Mouse (Mus musculus) retina, embryonic 14.5 days (tissue): ENCODE results near the gene Rbfox1.

ENCODE experiments used
- DNase-seq: peaks from one replicate; pipeline ENCODE4 v3.0.0-alpha.2; 2015; ENCODE audit warnings: low spot score

Rbfox1 gene

DNA sequence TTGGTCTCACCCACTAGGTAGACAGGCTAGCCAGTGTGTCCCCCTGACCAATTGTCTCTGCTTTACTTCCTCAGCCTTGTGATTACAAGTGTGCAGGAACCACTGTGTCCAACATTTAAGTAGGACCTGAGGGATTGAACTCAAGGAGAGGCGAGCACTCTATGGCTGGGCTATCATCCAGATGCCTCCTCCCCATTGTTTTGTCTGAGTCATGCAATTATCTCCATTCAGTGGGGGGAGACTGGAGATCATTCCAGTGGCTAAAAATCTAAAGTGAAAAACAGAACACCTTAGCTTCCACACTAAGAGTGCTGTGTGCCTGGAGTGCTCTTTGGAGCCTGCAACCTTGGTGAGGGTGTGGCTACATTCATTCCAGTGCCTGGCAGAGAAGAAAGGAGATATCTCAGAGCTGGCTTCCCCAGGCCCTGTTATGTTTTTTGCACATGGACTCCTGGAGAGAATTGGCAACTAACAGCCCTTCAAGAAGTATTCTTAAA, 594.0 kb downstream of the Rbfox1 start:
- DNase-seq, result no peak

DNA sequence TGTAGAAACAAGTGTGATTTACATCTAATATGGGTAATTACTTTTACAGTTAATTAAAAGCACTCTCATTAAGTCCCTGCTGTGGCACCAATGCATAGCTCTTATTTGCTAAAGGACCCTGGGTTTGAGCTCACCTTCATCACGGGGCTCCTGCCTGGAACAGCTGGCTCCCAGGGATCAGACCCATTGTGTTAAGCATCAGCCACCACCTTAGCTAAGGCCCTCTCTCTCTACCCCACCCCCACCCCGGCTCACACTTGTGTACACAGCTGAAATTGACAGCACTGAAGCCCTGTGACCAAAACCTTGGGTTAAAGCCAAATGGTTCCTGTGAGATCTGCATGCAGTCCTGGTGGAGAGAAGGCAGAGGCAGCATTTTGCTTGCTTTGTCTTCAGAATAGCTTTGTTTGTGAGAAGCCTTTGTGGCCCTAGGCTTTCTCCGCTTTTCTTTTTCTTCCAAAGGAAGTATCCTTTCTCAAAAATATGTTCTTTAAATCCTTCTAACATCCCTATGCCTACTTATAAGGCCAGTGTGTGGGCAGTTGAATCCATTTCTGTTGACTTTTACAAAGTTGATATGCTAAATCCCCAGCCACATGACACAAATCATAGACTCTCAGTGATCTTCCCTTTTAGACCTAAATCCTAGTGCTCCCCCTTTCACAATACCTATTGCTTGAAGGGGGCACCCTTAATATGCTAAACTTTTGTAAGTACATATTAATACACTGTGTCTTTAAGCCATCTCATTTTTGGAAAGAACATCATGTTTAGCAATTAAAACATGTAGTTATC, 594.7 kb downstream of the Rbfox1 start:
- peak; percentile 16 for DNase-seq

DNA sequence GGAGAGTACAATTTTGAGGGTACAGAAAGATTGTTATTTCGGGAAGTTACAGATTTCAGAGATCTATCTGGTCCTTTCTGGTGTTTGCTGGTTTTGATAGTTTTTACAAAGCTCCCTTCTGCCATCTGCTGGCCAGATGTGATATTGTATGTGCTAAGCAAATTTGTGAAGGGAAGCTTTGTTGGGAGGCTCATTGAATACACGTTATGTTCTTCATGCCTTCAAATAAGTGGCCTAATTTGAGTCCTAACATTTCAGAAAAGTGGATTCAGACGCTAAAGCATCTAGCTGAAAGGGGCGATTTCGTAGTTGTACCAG, 595.2 kb downstream of the Rbfox1 start:
- DNase-seq, result peak; percentile 81

DNA sequence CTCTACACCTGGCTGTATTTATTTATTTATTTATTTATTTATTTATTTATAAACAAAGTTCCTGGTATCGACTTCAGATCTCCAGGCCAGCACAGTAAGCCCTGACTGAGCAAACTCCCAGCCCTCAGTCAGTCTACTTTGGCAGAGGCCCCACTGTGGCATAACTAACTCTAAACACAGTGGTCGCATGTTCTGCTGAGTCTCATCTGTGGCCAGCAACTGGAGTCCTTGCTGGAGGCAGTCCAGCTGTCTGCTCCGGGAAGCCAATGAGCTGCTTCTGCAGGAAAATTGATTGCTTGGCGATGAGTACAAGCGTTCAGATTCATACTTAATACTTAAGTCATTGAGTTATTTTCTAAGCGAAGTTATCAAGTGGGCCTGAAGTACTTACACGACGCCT, 598.5 kb downstream of the Rbfox1 start:
- DNase-seq, result no peak

DNA sequence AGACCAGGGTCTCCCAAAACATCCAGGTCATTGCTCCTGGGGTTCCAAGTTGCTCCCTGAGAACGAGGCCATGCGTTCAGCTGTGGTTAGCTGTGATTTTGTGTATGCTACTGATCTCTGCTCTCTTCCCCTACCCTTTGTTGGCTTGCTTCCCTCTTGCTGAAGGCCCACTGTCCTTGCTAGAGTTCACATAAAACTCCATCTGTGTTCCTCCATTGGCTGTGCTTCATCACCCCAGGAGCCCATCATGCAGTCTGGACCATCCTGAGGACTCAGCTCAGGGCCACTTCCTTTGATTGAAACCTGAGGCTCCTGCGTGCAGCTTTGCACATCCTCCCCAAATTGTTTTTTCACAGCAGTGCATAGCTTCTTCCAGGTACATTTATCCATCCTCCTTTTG, 600.5 kb downstream of the Rbfox1 start:
- DNase-seq, result no peak

DNA sequence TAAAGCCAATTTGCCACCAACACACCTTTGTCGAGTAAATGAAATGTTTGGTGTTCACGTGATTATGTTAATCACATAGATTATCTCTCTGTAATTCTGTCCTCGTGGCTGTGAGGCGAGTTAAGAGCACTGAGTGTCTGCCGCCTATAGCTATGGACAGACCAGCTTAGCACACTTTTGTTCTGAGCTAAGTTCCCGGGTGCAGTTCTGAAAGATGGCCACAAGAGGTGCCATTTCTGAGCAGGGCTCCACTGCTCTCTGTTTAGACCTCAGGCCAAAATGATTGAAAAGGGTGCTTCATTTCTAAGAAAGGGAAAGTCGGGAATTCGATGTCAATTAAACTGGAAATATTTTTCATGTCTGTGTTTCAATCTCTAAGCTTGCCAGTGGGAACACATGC, 617.1 kb downstream of the Rbfox1 start:
- DNase-seq, result peak; percentile 54

DNA sequence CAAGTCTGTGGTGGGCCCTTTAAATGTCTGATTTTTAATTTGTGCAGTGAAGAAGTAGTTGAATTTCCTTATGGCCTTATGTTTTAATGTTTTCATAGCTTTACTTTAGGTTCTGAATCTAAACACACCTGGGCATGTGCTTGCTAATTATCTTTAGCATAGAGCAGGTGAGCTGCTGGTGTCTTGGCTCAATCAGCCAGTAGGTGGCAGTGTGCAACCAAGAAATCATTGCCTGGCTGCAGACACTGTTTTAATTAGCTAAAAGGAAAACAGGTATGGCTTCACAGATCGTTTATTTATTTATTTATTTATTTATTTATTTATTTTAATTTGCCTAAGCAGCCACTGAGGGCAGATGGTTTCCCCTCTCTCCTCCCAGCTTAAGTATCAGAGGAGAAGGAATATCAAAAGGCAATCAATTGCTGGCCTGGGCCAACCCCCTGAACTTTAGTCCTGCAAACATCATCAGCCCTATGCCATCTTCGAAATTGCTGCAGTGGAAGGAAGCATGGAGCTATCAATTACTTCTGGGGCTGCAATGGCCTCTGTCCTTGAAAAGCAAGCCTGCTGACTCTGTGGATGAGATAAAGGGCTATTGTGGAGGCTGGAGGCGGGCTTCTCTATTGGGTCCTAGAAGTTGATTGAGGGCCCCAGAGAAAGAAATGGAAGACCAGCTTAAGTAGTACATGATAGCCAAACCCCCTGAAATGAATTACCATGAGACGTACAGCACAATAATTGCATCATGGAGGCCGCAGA, 618.6 kb downstream of the Rbfox1 start:
- DNase-seq, result peak; percentile 79

DNA sequence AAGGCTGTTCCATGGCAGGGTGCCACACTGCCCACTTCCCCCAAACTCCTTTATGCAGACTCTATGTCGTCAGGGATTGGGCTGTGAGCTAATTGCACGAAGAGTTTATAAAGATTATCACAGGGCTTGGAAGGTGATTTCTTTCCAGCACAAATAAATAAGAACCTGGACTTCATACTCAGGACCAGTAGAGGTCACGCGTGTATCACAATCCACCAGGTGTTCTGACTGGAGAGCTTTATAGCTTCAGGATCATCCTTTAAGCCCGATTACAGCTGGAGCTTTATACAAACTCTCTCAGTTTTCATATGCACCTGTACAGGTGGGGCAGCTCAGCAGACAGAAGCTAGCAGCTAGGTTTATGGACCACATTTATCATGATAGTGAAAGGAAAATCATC, 623.8 kb downstream of the Rbfox1 start:
- no peak for DNase-seq

DNA sequence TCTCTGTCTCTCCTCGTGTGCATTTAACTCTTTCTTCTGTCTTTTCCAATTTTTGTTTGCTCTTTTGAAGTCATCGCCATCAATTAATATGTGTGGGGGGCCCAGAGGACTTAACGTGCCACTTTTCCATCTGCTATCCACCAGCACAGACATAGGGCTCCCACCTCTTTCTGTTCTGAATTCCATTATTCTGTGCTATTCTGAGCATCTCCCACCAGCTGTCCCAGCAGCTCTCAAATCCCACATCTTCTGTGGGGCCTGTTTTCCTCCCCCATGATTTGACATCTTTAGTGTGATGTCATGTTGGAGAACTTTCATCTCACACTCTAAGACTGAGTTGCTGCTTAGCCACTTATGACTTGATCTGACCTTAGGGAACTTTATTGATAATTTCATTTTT, 634.3 kb downstream of the Rbfox1 start:
- DNase-seq, result no peak

DNA sequence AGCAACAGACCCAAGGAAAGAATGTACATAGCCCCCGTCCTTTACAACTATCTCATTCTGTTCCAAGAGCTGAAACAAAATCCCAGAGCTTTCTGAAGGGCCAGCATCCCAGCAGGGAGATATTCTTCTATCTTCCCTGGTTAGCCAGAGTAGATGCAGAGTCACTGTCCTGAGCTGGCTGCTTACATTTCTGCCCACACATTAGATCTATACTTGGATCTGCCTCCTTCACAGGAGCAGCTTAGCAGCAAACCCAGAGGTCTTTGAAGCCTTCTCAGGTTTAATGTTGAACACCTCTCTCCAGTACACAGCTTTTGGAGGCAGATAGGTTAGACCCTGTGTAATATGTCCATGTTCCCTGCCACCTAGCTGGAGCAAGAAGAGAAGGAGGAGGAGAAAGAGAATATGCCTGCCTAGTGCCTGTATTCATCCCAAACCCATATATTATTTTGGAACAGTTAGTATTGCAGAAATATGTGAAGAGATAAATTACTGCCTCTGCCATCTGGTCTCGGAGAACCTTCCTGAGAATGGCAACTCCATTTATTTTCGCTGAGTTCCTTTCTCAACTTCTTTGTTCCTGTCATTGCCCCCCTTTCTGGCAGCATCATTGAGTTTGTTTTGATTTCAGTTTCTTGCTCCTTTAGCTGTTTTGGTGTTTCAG, 640.5 kb downstream of the Rbfox1 start:
- no peak for DNase-seq

DNA sequence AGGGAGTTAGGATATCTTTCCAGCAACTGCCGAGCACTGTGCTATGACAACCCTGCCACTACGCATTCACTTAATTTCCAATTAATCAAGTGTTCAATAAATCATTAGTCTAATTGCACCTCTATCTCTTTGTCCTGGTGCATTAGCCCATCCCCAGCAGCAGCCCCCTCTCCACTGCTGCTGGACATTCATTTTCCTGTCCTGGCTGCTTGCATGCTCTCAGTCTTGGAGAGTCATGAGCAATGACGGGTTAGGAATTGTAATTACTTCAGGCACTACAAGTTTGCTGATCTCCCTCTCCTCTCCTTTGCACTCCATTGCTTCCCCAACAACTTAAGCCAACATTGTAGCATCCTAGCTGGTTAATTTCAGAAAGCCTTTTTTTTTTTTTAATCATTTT, 646.3 kb downstream of the Rbfox1 start:
- DNase-seq, result peak; percentile 53

DNA sequence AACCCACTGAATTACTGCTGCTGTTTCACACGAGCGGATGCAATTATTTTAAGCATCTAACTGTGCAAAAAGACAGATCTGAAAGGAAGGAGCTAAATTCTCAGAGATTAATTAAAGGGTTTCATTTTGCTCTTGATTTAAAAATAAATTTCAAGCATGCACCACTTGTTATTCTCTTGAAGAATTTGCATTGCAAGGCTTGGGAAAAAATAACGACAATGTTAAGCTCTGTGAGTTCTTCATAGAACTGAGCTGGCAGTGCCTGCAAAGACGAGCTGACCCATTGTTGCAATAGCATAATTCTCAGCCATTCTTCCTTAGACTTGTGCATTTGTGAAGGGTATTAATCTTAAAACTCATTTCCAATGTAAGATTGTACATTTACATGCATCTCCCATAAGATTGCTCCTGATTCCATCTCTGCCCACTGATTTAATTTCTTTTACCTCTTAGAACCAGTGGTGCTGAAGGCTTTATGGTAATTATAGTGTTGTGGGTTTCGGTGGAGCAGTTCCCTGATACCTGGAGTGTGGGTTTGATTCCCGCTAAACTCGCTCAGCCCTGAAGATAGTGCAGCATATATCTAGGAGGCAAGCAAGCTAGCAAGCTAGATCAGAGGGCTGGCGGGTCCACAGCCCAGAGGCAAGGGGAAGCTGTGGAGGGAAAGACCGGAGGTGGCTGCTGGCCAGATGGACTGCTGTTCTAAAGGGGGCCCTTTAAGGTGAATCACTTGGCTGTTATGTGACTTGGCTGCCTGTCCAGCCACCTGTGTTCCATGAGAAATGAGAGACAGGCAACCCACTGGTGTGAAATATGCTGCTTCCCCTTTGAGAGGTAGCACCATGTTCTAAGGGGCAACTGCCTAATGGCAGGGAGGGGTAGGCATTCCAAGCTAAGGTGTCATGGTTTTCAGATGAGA, 647.2 kb downstream of the Rbfox1 start:
- no peak for DNase-seq

DNA sequence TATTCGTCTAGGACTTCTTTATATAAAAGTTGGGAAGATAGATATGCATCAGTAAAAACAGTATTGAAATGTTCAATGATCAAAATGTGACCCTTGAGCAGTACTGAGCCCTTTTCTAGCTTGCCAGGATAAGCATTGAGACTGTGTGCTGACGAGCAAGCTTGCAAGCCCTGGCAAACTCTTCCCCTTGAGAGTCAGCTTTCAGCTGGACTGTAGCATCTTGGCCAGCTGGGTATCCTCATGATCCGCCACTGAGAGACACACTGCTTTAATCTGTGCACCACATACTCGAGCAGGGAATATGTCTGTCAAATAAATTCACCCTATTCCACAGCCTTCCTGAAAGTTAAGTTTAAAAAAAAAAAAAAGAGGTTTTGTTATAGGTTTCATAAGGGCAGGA, 670.6 kb downstream of the Rbfox1 start:
- no peak for DNase-seq

DNA sequence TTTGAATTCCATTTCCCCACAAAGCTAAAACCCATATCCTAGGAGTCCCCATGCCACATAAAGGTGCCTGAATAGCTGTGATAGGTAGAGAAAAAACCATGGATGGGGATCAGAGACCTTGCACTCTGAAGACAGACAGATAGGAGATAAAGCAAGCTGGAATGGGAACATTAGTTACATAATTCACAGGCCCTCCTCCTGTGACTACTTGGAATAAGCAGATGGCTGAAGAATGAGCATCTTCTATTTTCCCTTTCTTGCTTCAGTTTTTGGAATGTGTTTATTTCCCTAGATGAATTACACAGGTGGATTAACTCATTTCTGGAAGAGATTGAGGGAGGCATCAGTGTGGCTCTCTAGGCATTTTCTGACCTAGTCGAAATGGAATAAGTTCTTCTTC, 672.6 kb downstream of the Rbfox1 start:
- no peak for DNase-seq

DNA sequence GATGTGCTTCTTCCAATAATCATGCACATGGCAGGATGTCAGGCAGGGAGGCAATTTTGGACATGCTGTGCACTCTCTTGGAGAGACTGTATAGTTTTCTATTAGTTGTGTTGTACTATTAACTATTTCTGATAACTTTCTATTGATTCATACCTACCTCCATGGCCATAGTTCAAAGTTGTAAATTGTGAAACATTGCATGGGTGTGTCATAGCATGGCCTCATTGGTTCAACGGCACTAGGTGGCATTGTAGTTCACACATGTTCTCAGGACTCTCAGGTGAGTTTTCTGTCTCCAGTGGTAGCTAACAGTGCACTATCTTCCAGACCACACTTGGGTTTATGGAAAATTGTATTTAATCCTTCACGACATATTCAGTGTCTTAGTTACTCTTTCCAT, 699.5 kb downstream of the Rbfox1 start:
- DNase-seq, result no peak

DNA sequence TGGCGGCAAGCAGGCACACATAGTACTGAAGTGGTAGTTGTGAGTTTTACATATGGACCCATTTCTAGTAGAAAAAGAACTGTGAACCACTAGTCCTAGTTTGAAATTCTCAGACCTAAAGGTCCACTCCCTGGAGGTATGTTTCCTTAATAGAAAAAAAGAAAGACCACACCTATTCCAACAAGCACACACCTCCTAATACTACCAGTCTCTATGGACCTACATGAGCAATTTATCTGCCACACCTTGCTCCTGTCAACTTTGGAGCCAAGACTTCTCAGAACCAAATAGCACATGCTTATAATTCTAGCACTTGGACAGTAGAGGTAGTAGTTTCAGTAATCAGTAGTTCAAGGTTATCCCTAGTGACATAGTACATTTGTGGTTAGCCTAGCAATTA, 700.0 kb downstream of the Rbfox1 start:
- no peak for DNase-seq

DNA sequence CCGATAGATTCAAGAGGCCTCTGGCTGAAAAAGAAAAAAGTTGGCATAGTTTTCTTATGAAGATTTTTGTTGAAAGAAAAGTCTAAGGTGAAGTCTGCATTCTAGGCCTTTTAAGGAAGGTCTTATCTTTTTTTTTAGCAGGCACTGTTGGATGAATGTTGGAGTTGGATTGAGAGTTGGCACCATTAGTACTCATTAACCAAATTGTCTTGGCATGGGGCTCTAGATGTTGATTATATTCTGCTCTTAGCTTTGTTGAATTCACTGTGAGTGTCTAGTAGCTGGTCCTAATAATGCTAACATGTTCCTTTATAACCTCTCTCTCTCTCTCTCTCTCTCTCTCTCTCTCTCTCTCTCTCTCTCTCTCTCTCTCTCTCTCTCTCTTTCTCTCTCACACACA, 731.4 kb downstream of the Rbfox1 start:
- no peak for DNase-seq

DNA sequence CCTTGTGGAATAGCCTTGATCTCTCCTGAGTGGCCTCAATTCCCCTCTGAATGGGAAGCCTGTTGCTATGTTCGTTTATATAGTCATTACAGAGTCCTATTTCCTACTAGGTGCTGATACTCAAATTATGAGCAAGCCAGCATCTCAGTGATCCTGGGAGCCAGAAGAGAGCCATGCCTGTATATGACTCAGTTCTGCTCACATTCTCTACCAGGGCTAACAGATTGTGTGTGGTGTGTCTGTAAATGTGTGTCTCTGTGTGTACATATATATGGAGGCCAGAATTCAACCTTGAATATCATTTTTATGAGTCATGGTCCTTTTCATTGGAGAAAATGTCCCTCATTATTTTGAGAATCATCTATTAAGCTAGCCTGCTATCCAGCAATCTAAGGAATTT, 755.2 kb downstream of the Rbfox1 start:
- DNase-seq, result no peak

DNA sequence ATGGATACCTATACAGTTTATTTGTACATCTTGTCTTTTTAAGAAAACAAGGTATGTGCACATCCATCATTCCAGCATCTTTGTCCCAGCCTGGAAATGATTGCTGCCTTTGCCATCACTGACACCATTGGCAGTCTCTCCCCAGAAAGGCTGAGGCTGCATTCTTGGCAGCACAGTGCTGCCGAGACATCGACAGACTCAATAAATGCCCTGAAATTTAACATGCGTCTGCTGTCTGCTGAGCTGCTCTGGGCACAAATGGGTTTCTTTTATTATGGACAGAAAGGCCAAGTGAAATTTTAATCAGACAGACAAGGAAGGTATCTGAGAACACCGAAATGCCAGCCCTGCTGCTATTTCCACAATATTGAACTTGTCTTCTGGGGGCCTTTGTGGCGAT, 761.8 kb downstream of the Rbfox1 start:
- DNase-seq, result no peak

DNA sequence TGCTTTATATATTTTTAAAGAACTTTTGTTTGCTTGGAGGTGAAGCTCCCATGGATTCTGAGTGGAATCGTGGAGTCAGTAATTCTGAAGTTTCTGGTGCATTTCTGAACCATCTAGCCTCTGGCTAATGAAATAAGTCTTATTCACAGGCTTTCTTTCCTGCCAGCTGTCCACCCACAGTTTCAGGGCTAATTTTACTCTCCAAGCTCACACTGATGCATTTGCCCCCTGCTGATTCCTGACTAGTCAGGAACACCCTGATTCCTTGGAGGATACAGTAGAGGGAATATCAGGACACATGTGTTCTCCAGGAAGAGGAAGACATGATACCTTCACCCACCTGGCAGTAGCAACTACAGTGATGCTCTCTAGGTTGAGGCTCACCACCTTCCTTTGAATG, 763.6 kb downstream of the Rbfox1 start:
- no peak for DNase-seq

DNA sequence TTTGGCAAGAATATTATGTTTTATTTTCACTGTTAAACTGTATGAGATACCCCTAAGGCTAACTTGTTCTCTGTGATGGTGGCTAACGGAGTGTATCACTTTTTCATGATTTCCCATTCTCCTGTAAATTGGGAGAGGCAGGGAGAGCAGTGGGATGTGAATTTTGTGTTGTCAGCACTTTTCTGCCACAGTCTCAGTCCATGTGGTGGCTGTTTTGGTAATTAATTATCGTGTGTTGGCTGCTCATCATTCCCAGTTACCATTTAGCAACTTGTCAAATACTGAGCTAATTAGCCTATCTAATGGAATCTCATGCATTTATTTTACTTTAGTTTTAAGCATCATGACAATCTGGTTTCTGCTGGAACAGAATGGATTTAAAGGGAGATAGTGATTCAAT, 773.4 kb downstream of the Rbfox1 start:
- DNase-seq, result no peak
